Mouse (Mus musculus): Measurements from ENCODE around the gene Coro1c. TPM values are rescaled to one million over a fixed set of nuclear protein-coding genes. Genes with fewer than 3 reads are reported as not detected.

Coro1c gene
- polyA plus RNA-seq, 1 experiment from 2014 or later = 145 TPM

DNA sequence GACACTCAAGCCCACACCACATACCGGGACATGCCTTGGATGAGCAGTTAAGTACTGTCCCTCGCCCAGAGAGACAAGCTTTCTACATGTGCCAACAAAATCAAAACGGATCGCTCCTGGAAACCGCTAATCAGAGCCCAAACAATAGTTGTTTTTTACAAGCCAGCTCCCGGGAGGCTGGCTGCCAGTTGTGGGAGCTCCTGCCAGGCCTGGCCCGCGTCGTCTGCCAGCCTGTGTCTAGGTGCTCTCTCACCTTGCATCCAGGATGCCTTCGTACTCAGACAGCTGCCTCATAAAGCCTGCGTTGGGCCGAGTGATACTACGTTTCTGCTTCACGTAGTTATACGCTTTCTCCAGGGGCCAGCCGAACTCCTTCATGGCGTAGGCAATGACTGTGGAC lies 41.6 kb upstream of the Coro1c start:
- no peak overlapping the region for H3K4me2 ChIP-seq (ENCODE audit: low read depth, low read length)
- no peak for ATAC-seq (ENCODE audit: insufficient read depth, low FRiP score)
- no peak overlapping the region for H3K9ac ChIP-seq (ENCODE audit: low read length)
- peaks cover 17% of the 10 kb centered on the region; the same call in 1 of the 2 replicates for H3K36me3 ChIP-seq (ENCODE audit: control insufficient read depth, insufficient read depth, low read length)
- WGBS = 93% methylated on average over 17 of the region's 17 CpGs
- H3K4me3 ChIP-seq (replicated peaks; ENCODE audit: low read length) = no peak overlapping the region
- no peak overlapping the region for H3K27ac ChIP-seq (ENCODE audit: low read length)
- H3K27me3 ChIP-seq (ENCODE audit: control insufficient read depth, insufficient read depth, low read length) = no peaks in the 10 kb centered on the region
- H3K9me3 ChIP-seq (replicated peaks; ENCODE audit: control insufficient read depth, low read length) = no peaks in the 10 kb centered on the region
- H3K4me1 ChIP-seq (ENCODE audit: control insufficient read depth, insufficient read depth, low read length) = no peaks in the 10 kb centered on the region

DNA sequence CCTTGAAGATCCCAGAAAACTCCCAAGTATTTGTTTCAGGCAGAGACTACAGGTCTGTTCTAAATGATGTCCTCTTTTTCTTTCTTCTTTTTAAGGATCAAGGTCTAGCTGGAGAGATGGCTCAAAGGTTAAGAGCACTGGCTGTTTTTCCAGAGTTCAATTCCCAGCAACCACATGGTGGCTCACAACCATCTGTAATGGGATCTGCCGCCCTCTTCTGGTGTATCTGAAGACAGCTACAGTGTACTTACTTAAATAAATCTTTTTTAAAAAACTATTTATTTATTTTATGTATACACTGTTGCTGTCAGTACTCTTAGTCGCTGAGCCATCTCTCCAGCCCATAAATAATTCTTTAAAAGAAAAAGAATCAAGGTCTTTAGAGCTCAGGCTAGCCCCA lies 38.7 kb upstream of the Coro1c start:
- H3K27ac ChIP-seq (ENCODE audit: low read length) = no peak overlapping the region
- 71% methylated on average over 2 of the region's 2 CpGs for WGBS
- H3K9ac ChIP-seq (ENCODE audit: low read length) = no peak overlapping the region
- H3K4me1 ChIP-seq (ENCODE audit: control insufficient read depth, insufficient read depth, low read length) = no peaks in the 10 kb centered on the region
- H3K9me3 ChIP-seq (replicated peaks; ENCODE audit: control insufficient read depth, low read length) = no peaks in the 10 kb centered on the region
- H3K36me3 ChIP-seq (ENCODE audit: control insufficient read depth, insufficient read depth, low read length) = peaks cover 30% of the 10 kb centered on the region
- H3K4me2 ChIP-seq (ENCODE audit: low read depth, low read length) = no peak overlapping the region
- no peak overlapping the region for H3K4me3 ChIP-seq (replicated peaks; ENCODE audit: low read length)
- no peak for ATAC-seq (ENCODE audit: insufficient read depth, low FRiP score)
- H3K27me3 ChIP-seq (ENCODE audit: control insufficient read depth, insufficient read depth, low read length) = no peaks in the 10 kb centered on the region

DNA sequence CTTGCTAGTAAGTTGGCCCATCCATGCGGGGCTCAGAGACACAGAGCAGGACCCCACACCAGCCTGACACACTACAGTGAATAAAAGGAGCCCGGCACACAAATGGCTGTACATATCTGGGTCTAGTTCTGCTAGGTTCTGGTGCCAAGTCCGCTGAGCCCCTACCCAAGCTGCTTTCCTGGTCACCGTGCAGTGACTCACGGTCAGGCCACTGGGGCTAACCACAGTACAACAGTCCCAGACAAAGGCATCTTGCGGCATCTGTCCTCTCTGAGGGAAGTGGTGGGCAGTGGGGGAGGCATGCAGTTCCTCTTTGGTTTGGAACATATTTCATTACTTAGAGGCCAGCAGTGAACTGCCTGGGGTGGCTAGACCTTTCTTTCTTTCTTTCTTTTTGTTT lies 36.6 kb upstream of the Coro1c start:
- H3K4me2 ChIP-seq (ENCODE audit: low read depth, low read length) = no peak overlapping the region
- peaks cover 40% of the 10 kb centered on the region for H3K36me3 ChIP-seq (ENCODE audit: control insufficient read depth, insufficient read depth, low read length)
- H3K4me3 ChIP-seq (replicated peaks; ENCODE audit: low read length) = no peak overlapping the region
- no peak overlapping the region for H3K9ac ChIP-seq (ENCODE audit: low read length)
- no peaks in the 10 kb centered on the region for H3K4me1 ChIP-seq (ENCODE audit: control insufficient read depth, insufficient read depth, low read length)
- H3K9me3 ChIP-seq (replicated peaks; ENCODE audit: control insufficient read depth, low read length) = no peaks in the 10 kb centered on the region
- H3K27me3 ChIP-seq (ENCODE audit: control insufficient read depth, insufficient read depth, low read length) = no peaks in the 10 kb centered on the region
- 97% methylated on average over 6 of the region's 6 CpGs for WGBS
- no peak overlapping the region for H3K27ac ChIP-seq (ENCODE audit: low read length)
- no peak for ATAC-seq (ENCODE audit: insufficient read depth, low FRiP score)

DNA sequence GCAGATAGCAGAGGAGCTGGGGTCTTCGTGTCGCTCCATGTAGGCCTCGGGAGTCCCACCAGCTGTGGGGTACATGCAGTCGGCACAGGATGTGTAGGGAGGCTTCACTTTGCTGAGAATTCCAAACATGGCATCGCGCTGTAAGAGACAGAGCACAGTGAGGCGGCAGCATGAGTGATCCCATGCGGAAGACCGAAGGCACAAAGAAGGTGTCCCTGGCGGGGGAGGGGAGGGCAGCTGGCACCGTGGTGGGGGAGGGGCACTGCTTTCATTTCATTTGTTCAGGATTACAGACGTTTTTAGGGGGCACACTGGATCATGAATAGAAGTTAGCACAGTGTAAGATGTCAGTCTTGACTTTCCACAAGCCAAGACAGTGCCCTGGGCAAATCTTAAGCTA lies 34.8 kb upstream of the Coro1c start:
- peaks cover 39% of the 10 kb centered on the region for H3K36me3 ChIP-seq (ENCODE audit: control insufficient read depth, insufficient read depth, low read length)
- no peaks in the 10 kb centered on the region for H3K27me3 ChIP-seq (ENCODE audit: control insufficient read depth, insufficient read depth, low read length)
- no peaks in the 10 kb centered on the region for H3K4me1 ChIP-seq (ENCODE audit: control insufficient read depth, insufficient read depth, low read length)
- no peak overlapping the region for H3K9ac ChIP-seq (ENCODE audit: low read length)
- no peak overlapping the region for H3K4me3 ChIP-seq (replicated peaks; ENCODE audit: low read length)
- no peaks in the 10 kb centered on the region for H3K9me3 ChIP-seq (replicated peaks; ENCODE audit: control insufficient read depth, low read length)
- WGBS = 83% methylated on average over 12 of the region's 12 CpGs
- H3K27ac ChIP-seq (ENCODE audit: low read length) = no peak overlapping the region
- no peak for ATAC-seq (ENCODE audit: insufficient read depth, low FRiP score)
- no peak overlapping the region for H3K4me2 ChIP-seq (ENCODE audit: low read depth, low read length)

DNA sequence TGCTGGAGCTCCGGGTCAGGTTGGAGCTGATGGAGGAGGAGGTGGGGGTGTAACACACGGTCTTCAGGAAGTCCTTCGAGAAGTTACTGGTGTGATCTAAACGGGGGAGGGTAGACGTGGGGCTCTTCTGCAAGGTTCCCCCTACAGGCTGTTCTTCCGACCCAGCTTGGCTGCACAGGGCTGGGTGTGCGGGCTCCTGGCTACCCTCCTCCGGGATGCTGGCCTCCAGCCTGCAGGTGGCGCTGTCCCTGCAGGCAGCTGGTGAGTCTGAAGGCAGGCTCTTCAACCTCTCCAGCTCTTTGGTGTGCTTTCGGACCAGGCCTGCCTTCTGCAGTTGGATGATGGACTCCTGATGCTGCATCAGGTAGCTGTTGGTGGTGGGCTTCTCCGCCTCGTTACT lies 34.0 kb upstream of the Coro1c start:
- H3K4me1 ChIP-seq (ENCODE audit: control insufficient read depth, insufficient read depth, low read length) = no peaks in the 10 kb centered on the region
- ATAC-seq (ENCODE audit: insufficient read depth, low FRiP score) = no peak
- H3K9ac ChIP-seq (ENCODE audit: low read length) = no peak overlapping the region
- no peak overlapping the region for H3K4me3 ChIP-seq (replicated peaks; ENCODE audit: low read length)
- no peak overlapping the region for H3K27ac ChIP-seq (ENCODE audit: low read length)
- no peaks in the 10 kb centered on the region for H3K9me3 ChIP-seq (replicated peaks; ENCODE audit: control insufficient read depth, low read length)
- no peaks in the 10 kb centered on the region for H3K27me3 ChIP-seq (ENCODE audit: control insufficient read depth, insufficient read depth, low read length)
- WGBS = 81% methylated on average over 12 of the region's 12 CpGs
- H3K4me2 ChIP-seq (ENCODE audit: low read depth, low read length) = no peak overlapping the region
- H3K36me3 ChIP-seq (ENCODE audit: control insufficient read depth, insufficient read depth, low read length) = peaks cover 39% of the 10 kb centered on the region

DNA sequence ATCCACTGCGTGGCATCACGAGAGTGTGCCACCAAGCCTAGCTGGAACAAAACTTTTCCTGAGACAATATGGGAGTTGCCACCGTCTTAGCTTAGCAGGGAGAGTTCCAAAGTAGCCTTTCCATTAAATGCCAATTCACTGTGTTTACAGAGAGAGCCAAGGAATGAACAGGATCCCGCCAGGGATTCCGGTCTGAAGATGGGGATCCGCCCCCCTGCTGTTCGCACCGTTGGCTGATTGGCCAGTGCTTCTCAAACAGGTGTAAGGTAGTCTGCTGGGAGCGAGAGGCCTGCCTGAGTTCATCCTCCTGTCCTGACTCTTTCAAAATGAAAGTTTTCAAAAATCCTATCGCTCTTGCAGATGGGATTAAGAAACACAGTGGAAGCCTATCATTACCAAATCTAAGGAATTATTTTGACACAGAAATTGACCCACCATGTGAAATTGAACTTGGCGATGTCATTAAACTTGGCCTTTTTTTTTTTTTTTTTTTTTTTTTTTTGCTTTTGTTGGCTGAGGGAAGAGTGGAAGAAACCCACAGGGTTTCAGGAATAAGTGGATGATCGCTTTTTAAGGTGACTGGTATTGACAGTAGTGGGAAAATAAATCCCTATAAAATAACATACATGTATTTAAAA lies 30.8 kb upstream of the Coro1c start:
- Histone ChIP-seq H3K9me3 (replicated peaks; ENCODE audit: control insufficient read depth, low read length) (no peaks in the 10 kb centered on the region), H3K36me3 (ENCODE audit: control insufficient read depth, insufficient read depth, low read length) (peaks cover 28% of the 10 kb centered on the region; the same call in 1 of the 2 replicates), H3K27ac (ENCODE audit: low read length) (no peak overlapping the region), H3K4me1 (ENCODE audit: control insufficient read depth, insufficient read depth, low read length) (no peaks in the 10 kb centered on the region), H3K27me3 (ENCODE audit: control insufficient read depth, insufficient read depth, low read length) (no peaks in the 10 kb centered on the region), H3K9ac (ENCODE audit: low read length) (no peak overlapping the region), H3K4me2 (ENCODE audit: low read depth, low read length) (no peak overlapping the region), H3K4me3 (replicated peaks; ENCODE audit: low read length) (no peak overlapping the region)
- 45% methylated on average over 12 of the region's 12 CpGs for WGBS
- no peak for ATAC-seq (ENCODE audit: insufficient read depth, low FRiP score)

DNA sequence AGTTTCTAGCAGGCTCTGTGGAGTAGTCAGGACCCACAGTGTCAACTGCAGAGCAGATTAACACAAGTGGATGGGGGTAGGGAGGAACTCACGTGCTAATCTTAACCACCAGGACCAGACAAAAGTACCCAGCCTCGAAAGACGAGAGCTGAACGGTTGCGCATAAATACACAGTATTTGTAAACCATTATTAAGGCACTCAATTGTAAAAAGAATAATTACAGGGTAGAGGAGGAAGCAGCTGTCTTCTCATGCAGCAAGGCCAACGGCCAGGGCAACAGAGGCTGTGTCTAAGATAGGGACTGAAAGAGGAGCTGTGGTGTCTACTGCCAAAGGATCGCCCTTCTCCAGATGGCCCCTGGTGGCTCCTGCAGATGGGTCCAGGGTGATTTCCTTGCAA lies 29.1 kb upstream of the Coro1c start:
- H3K9me3 ChIP-seq (replicated peaks; ENCODE audit: control insufficient read depth, low read length) = no peaks in the 10 kb centered on the region
- WGBS = 61% methylated on average over 7 of the region's 7 CpGs
- peaks cover 21% of the 10 kb centered on the region; the same call in 1 of the 2 replicates for H3K36me3 ChIP-seq (ENCODE audit: control insufficient read depth, insufficient read depth, low read length)
- no peak for ATAC-seq (ENCODE audit: insufficient read depth, low FRiP score)
- no peak overlapping the region for H3K4me3 ChIP-seq (replicated peaks; ENCODE audit: low read length)
- no peak overlapping the region for H3K9ac ChIP-seq (ENCODE audit: low read length)
- no peaks in the 10 kb centered on the region for H3K4me1 ChIP-seq (ENCODE audit: control insufficient read depth, insufficient read depth, low read length)
- H3K4me2 ChIP-seq (ENCODE audit: low read depth, low read length) = no peak overlapping the region
- no peaks in the 10 kb centered on the region for H3K27me3 ChIP-seq (ENCODE audit: control insufficient read depth, insufficient read depth, low read length)
- H3K27ac ChIP-seq (ENCODE audit: low read length) = no peak overlapping the region

DNA sequence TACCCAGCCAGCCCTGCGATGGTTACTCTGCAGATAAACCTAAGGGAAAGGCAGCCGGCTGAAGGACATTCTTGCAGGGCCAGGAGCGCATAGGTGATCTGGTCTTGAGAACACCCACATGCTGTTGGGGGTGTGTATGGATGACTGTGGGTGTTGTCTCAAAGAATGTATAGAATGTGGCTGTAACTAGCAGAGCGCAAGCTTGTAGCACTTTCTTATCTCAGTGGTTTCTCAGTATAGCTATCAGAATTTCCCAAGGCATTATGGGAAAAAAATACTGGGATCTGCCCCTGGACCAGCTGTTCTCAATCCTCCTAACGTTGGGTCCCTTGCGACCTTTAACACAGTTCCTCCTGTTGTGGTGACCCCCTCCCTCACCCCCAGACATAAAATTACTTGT lies 25.3 kb upstream of the Coro1c start:
- 48% methylated on average over 6 of the region's 6 CpGs for WGBS
- no peak for ATAC-seq (ENCODE audit: insufficient read depth, low FRiP score)
- Histone ChIP-seq H3K4me1 (ENCODE audit: control insufficient read depth, insufficient read depth, low read length) (peaks cover 8% of the 10 kb centered on the region), H3K9ac (ENCODE audit: low read length) (no peak overlapping the region), H3K4me3 (replicated peaks; ENCODE audit: low read length) (no peak overlapping the region), H3K36me3 (ENCODE audit: control insufficient read depth, insufficient read depth, low read length) (no peaks in the 10 kb centered on the region), H3K27ac (ENCODE audit: low read length) (no peak overlapping the region), H3K4me2 (ENCODE audit: low read depth, low read length) (no peak overlapping the region), H3K9me3 (replicated peaks; ENCODE audit: control insufficient read depth, low read length) (no peaks in the 10 kb centered on the region), H3K27me3 (ENCODE audit: control insufficient read depth, insufficient read depth, low read length) (no peaks in the 10 kb centered on the region)

DNA sequence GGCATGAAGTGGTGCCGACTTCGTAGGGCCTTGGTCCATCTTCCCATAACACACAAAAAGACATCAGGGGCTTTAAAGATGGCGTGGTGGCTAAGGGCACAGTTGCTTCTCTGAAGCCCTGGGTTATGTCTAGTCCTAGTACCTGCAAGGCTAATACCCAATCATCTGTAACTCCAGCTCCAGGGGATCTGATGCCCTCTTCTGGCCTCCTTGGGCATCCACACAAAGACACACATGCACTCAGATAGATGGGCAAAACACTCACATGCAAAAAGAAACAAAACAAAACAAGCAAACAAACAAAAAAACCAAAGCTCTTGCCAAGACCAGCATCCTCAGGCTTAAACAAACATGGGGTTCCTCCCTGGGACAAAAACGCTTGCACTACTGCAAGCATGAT lies 24.9 kb upstream of the Coro1c start:
- Histone ChIP-seq H3K27ac (ENCODE audit: low read length) (no peak overlapping the region), H3K36me3 (ENCODE audit: control insufficient read depth, insufficient read depth, low read length) (no peaks in the 10 kb centered on the region), H3K4me1 (ENCODE audit: control insufficient read depth, insufficient read depth, low read length) (peaks cover 8% of the 10 kb centered on the region), H3K4me3 (replicated peaks; ENCODE audit: low read length) (no peak overlapping the region), H3K4me2 (ENCODE audit: low read depth, low read length) (no peak overlapping the region), H3K9ac (ENCODE audit: low read length) (no peak overlapping the region), H3K27me3 (ENCODE audit: control insufficient read depth, insufficient read depth, low read length) (no peaks in the 10 kb centered on the region), H3K9me3 (replicated peaks; ENCODE audit: control insufficient read depth, low read length) (no peaks in the 10 kb centered on the region)
- ATAC-seq (ENCODE audit: insufficient read depth, low FRiP score) = no peak
- 81% methylated on average over 4 of the region's 4 CpGs for WGBS
